ENCODE assay signal across 23 mouse cellular contexts in the genomic region with DNA sequence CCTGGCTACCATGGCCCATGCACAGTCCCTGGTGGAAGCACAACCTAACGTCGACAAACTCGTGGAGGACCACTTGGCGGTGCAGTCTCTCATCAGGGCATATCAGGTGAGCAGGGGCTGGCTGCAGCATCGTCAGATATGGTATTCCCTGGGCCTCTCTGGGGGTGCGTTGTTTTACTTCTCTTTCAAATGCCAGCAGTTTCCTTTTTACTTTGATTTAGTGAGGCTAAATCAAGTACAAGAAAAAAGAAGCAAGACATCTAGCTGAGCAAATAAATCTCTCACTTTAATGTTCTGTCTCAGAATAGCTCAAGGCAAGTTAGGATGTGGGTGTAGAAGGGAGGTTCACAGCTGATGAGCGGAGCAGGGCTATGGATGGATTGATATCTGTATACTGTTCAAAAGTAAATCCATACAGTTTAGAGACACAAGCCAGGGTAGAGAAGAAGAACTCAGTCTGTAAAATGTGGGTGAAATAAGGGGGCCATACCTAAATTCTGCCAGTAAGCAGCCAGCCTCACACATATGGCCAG. TPM values are rescaled to one million over a fixed set of nuclear protein-coding genes. Genes with fewer than 3 reads are reported as not detected.
DNase-seq lines count a peak whose midpoint lies in the region; ATAC-seq and TF ChIP-seq lines count a peak whose summit lies in the region.
"Had no signal": no experiment of that assay in that cellular context is flagged by ENCODE, and none has a peak within 500 bp of the region (broad histone marks: within the 10 kb centered on the region; RNA-seq: fewer than 3 reads in every experiment).

No protein-coding gene starts in this region.

- no peak for DNase-seq in frontal cortex, postnatal 14 days (ENCODE audit: low spot score in 2 of 2)
- DNase-seq in left cerebral cortex, postnatal 14 days (ENCODE audit: low spot score in 2 of 2), result peak; percentile 21 to 54
- DNase-seq in left cerebral cortex, postnatal 4 days, result no peak
- peak; percentile 11 for DNase-seq in right cerebral cortex, postnatal 14 days
- DNase-seq in right cerebral cortex, postnatal 4 days, result no peak
- no peak for DNase-seq in layer of hippocampus, adult 2 months (ENCODE audit: low spot score in 2 of 2)
- DNase-seq: B cell, adult 2 months; cerebellum, adult 18-20 months; cerebellum, adult 9-11 months; cerebellum, postnatal 36 days; gastrocnemius, adult 2 months; gastrocnemius, postnatal 36 days; heart, adult 18-20 months; heart, postnatal 14 days had no signal

- no peak overlapping the region for H3K4me3 ChIP-seq in layer of hippocampus, adult 2 months
- H3K4me3 ChIP-seq: embryonic facial prominence, embryonic 13.5 days; forebrain, embryonic 12.5 days; gastrocnemius, adult 2 months; heart, embryonic 10.5 days; heart, embryonic 15.5 days; hindbrain, embryonic 13.5 days had no signal

- intact Hi-C loops in left cerebral cortex, postnatal 14 days (cut with DNase I), result no loop called here
- intact Hi-C loops in left cerebral cortex, postnatal 4 days (cut with DNase I), result no loop called here

- TF ChIP-seq CTCF in layer of hippocampus, adult 2 months (conservative IDR thresholded peaks at IDR 0.05), result no peak

- no peak overlapping the region for H3K27ac ChIP-seq in layer of hippocampus, adult 2 months
- H3K27ac ChIP-seq: embryonic facial prominence, embryonic 13.5 days; forebrain, embryonic 12.5 days; gastrocnemius, adult 2 months; heart, embryonic 10.5 days; heart, embryonic 15.5 days; hindbrain, embryonic 13.5 days; hindbrain, postnatal 0 days had no signal

- ATAC-seq in frontal cortex, adult (ENCODE audit: low TSS enrichment), result peak; percentile 92
- ATAC-seq: CD4-positive, CD25-positive, alpha-beta regulatory T cell, adult 4 months; forebrain, embryonic 16.5 days; hindbrain, postnatal 0 days had no signal

RNA-seq across cellular contexts. Expression of gene Ogdh, which starts 22.5 kb away (rescaled TPM):
- 100 to 1,000 TPM; 248 to 260 TPM for total RNA-seq in left cerebral cortex, postnatal 14 days (2021)
- 100 to 1,000 TPM; 146 to 159 TPM for total RNA-seq in left cerebral cortex, postnatal 4 days (2021)
- 100 to 1,000 TPM; 214 to 221 TPM for total RNA-seq in layer of hippocampus, adult 2 months (2021)

RNA-seq across cellular contexts. Expression of gene Tmed4, which starts 39.3 kb away (rescaled TPM):
- 10 to 100 TPM; 78.2 to 81.7 TPM for total RNA-seq in left cerebral cortex, postnatal 14 days (2021)
- total RNA-seq in left cerebral cortex, postnatal 4 days (2021), result 10 to 100 TPM; 57.5 to 62.8 TPM
- 100 to 1,000 TPM in 1 of 2 experiments, 10 to 100 TPM in 1; 98.7 to 104 TPM for total RNA-seq in layer of hippocampus, adult 2 months (2021)

RNA-seq across cellular contexts. Expression of gene Ddx56, which starts 46.4 kb away (rescaled TPM):
- 10 to 100 TPM; 46.2 to 47.3 TPM for total RNA-seq in left cerebral cortex, postnatal 14 days (2021)
- total RNA-seq in left cerebral cortex, postnatal 4 days (2021), result 10 to 100 TPM; 47.9 to 50.8 TPM
- 10 to 100 TPM; 40.1 to 48.8 TPM for total RNA-seq in layer of hippocampus, adult 2 months (2021)

Comparison
In these comparisons a context has a peak if more than half of its experiments do, and no peak if none do; other contexts are left out.
1. DNase-seq: peak in left cerebral cortex, postnatal 14 days (2 of 2) and right cerebral cortex, postnatal 14 days (single experiment); none in frontal cortex, postnatal 14 days (0 of 2), left cerebral cortex, postnatal 4 days (single experiment), right cerebral cortex, postnatal 4 days (single experiment) and layer of hippocampus, adult 2 months (0 of 2).